Mouse (Mus musculus): ENCODE measurements around the gene Smc3. TPM values are rescaled to one million over a fixed set of nuclear protein-coding genes. Genes with fewer than 3 reads are reported as not detected.

Gene Smc3
- total RNA-seq (2023), result 68.8 TPM

GRCm38 (mm10) chr19:53599757-53600539, at the start of gene Smc3:
Gene Smc3, plus strand, starts transcription at chr19:53600398.

GRCm38 (mm10) chr19:53588968-53589367, 11.2 kb upstream of the Smc3 start, which contains the start of gene Nutf2-ps1:
Gene Nutf2-ps1, minus strand, starts transcription at chr19:53589068.

GRCm38 (mm10) chr19:53676718-53677634, 76.8 kb downstream of the Smc3 start, which contains the start of gene Rbm20:
Gene Rbm20, plus strand, starts transcription at chr19:53677306.

Other genes starting within 250 kb of the Smc3 start
- not detected for gene Gm10197, start 228.6 kb upstream of the Smc3 start, total RNA-seq (2023)
- 90.8 TPM for gene Smndc1, start 209.8 kb upstream of the Smc3 start, total RNA-seq (2023)
- gene Dusp5, start 71.3 kb upstream of the Smc3 start, total RNA-seq (2023), result 230 TPM
- gene Nutf2-ps1, start 11.3 kb upstream of the Smc3 start, total RNA-seq (2023), result 16.8 TPM
- gene Rbm20, start 76.9 kb downstream of the Smc3 start, total RNA-seq (2023), result 0.24 TPM

All from CD4-positive naive resting alpha-beta T cell, adult 57 days (primary cell).